Mouse (Mus musculus): Measurements from ENCODE around the gene Sh3d21.

Sh3d21 gene

DNA sequence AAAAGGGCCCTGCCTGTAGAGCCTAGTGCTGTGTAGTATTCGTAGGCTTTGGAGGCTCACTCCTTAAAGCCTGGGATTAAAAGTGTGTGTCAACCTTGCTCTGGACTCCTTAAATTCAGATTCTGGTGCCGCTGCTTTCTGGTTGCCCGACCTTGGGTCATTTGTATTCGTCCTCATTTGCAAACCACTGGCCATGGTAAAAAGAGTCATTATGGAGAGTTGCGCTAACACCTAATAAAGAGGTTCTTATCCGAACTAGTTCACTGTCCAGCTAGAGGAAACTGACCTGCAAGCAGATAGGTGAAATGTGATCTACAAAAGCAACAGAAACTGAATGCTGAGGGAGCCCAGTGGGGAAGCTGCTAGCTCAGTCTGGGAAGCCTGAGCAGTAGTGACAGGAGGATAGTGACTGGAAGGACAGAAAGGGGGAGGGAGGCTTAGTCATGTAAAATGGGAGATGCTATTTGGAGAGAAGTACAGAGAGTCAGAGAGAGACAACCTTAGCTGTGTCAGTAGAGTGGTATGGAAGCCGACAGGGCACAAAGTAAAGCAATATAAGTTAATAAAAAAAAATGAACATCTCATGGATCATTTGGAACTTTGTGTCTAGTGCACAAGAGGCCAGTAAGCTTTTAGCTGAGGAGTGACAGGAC, 58.0 kb downstream of the Sh3d21 start:
- DNase-seq, result no peak

DNA sequence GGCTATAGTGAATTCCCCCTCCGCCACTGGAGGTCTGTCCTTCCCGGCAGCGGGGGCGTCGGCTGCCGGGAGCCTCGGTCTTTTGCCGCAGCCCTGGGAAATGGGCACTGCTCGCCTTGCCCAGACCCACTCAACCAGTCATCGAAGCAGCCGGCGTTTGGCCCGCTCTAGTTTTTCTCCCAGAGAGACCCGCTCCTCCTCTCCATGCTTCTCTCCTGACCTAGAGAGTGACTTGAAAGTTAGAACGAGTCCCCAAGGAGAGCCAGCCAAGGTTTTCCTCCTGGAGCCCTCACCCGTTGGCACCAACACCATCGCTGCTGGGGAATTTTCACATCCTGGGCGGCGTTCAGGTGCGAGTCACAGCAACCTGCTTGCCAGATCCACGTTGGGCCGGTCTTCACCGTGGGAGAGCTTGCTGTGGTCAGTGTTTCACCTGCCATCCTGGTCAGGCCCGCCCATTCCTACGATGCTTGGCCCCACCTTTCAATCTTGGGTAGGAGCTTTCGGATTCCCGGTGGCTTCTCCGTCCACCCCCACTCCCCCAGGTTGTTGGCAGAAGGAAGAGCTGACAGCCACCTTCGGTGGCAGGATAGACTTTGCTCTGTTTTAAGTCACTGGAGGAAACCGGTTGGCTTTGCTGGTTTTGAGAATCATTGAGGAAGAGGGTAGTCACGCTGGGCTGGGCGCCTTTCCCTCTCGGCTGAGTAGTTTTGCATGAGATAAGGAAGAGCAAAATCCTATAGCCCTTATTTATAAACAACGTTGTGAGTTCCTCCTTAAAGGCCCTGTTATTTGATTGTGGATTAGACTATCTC, 58.8 kb downstream of the Sh3d21 start:
- peak; percentile 40 for DNase-seq

DNA sequence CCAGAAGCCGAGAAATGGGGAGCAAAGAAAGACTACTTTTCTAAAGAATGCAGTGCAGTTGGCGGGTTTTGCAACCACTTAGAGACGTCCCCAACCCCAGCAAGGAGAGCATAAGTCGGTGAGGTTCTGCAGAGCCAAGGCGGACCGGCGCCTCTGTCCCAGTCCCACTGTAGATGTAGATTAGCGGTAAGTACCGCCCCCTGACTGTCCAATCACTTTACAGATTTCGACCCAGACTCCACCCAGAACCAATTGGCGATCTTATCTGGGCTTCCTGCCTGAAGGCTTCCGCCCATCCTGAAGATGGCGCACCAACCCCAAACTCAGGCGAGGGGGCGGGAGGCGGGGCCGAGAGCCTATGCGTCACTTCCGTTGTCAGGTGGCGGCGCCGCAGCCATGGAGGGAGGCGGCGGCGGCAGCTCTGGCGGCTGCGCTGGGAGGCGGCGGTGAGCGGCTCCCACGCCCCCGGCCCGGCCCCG, 59.7 kb downstream of the Sh3d21 start, which contains the start of gene Stk40:
Gene Stk40, plus strand, starts transcription at position 368 of the 479 bp plus-strand sequence.
- peak; percentile 94 for DNase-seq

DNA sequence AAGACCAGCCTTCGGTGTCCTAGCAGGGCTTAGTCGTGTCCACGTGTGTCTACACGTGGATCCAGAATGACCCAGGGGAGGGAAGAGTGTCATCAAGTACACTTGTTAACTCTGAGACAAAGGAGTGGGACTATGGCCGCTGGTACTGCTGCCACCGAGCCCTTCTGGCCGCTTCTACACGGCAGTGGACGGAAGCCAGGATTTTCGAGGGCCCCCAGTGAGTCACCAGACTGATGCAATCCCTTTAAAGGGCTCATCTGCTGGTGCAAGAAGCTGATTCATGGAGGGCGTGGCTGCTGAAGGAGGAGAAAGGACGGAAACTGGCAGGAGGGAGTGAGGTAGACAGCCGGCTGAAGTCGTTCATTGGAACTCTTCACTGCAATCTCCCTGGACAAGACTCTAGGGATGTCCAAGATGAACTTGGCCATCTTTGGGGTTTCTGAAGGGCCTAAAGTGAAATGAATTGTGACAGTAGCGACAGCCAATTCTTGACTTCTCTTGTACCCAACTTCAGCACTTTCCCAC, 60.2 kb downstream of the Sh3d21 start:
- DNase-seq, result peak; percentile 83

DNA sequence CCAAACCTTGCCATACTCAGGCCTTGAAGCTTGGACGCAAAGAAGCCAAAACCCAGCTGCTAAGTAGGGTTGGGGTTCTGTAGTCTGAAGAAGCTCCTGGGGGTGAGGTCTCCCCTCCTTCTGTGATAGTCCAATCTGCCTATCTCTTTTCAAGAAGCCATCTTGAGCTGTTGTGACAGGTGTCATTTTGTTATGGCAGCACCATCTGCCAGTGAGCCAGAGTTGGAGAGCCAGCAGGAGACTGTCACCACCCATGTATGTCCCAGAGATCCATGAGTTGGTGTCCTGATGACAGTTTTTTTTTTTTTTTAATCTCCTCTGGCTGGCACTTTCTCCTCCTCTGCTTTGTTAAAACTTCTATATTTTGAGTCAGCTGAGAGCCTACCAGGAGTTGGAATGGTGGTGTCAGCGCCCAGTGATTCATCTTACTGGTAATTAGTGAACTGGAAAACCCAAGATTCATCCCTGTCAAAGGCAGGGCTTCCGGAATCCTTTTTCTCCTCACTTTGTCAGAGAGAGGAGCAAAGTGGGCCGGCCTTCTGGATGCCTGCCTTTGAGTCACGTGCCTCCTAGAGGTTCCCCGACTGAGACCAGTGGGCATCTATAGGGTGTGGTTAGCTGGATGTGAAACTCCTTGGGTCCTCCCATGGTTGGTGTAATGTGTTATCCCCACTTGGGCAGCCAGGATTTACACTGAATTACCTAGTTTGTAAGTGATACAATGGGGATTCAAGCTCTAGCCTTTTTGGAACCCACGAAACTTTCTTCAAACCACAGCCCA, 61.0 kb downstream of the Sh3d21 start:
- DNase-seq, result peak; percentile 40

DNA sequence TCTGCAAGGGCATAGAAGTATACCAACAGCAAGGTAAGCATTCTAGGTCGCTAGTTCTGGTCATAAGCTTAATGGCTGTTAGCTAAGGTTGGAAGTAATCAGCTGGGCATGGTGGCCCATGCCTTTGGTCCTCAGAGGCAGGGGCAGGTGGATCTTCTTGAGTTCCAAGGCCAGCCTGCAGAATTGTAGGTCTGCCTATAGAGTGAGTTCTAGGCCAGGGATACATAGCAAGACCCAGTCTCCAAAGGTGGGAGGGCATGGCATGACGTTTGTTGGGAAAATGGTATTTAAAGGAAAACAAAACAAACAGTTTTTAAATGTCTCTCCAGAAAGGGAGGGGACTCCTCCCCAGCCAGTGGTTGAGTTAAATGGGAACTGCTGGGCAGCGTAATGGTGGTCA, 62.5 kb downstream of the Sh3d21 start:
- DNase-seq, result no peak
